Mouse (Mus musculus) hindbrain, embryonic 12.5 days (tissue): ENCODE data around the gene Wls. TPM values are rescaled to one million over a fixed set of nuclear protein-coding genes. Genes with fewer than 3 reads are reported as not detected.

Experiments
- polyA plus RNA-seq: library from polyadenylated mRNA; unstranded; fragments of >200 nt; fragmentation: Nextera tagmentation; extraction: Ambion mirVana; gene quantifications from 2 replicates; pipeline ENCODE4 v1.2.1, GENCODE M21; 2016

The Wls gene
- polyA plus RNA-seq, 1 experiment from 2014 or later, result 156 TPM

Other genes starting within 250 kb of the Wls start
- not detected in 2 replicates for gene Rpe65, start 240.5 kb upstream of the Wls start, polyA plus RNA-seq